ENCODE assay signal across 9 mouse cellular contexts in the genomic region with DNA sequence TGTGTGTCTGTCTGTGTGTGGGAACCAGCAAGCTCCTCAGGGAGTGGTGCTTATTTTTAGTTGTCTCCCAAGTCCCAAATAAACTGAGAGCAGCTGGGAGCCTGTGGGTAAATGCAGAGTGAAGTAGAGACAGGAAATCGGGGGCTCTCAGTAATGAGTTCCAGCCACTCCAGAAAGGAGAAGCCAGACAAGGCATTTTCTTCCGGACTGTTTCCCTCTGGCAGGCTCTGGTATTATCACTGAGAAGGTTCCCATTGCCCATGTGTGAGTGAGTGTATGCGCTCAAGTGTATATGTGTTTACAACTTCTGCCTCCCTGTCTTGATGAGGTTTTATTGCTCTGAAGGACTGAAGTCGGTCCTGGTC. TPM values are rescaled to one million over a fixed set of nuclear protein-coding genes. Genes with fewer than 3 reads are reported as not detected.
DNase-seq lines count a peak whose midpoint lies in the region; ATAC-seq and TF ChIP-seq lines count a peak whose summit lies in the region.
"Had no signal": no experiment of that assay in that cellular context is flagged by ENCODE, and none has a peak within 500 bp of the region (broad histone marks: within the 10 kb centered on the region; RNA-seq: fewer than 3 reads in every experiment).

No protein-coding gene starts in this region.

- H3K27ac ChIP-seq in layer of hippocampus, adult 2 months = peak overlapping the region; percentile 87
- H3K27ac ChIP-seq in forebrain, embryonic 15.5 days (replicated peaks) = peak overlapping the region; percentile 27
- H3K27ac ChIP-seq in hindbrain, embryonic 14.5 days = peak overlapping the region; percentile 55

- no peak for DNase-seq in layer of hippocampus, adult 2 months (ENCODE audit: low spot score in 2 of 2)
- no peak for DNase-seq in layer of hippocampus, adult 9-11 months
- no peak for DNase-seq in hindbrain, embryonic 14.5 days (ENCODE audit: low spot score)
- peak; percentile 38 for DNase-seq in telencephalon, adult 2 months (ENCODE audit: low read depth, low spot score)
- no peak for DNase-seq in urinary bladder, adult 18-20 months (ENCODE audit: low spot score in 2 of 2)
- DNase-seq in thymus, postnatal 36 days = no peak

- no peaks in the 10 kb centered on the region for H3K36me3 ChIP-seq in forebrain, embryonic 15.5 days
- no peaks in the 10 kb centered on the region for H3K36me3 ChIP-seq in hindbrain, embryonic 14.5 days (replicated peaks; ENCODE audit: control insufficient read depth, insufficient read depth)

- H3K9ac ChIP-seq in forebrain, embryonic 15.5 days (replicated peaks) = no peak overlapping the region
- no peak overlapping the region for H3K9ac ChIP-seq in hindbrain, embryonic 14.5 days

- TF ChIP-seq CTCF in layer of hippocampus, adult 2 months (conservative IDR thresholded peaks at IDR 0.05) = no peak

- no peaks in the 10 kb centered on the region for H3K9me3 ChIP-seq in forebrain, embryonic 15.5 days
- H3K9me3 ChIP-seq in hindbrain, embryonic 14.5 days (ENCODE audit: control insufficient read depth, low read length) = no peaks in the 10 kb centered on the region

- 27% methylated on average over 4 of the region's 4 CpGs for WGBS in forebrain, embryonic 15.5 days
- 39% methylated on average over 4 of the region's 4 CpGs for WGBS in hindbrain, embryonic 14.5 days

- H3K4me2 ChIP-seq in forebrain, embryonic 15.5 days (replicated peaks) = peak overlapping the region; percentile 31
- H3K4me2 ChIP-seq in hindbrain, embryonic 14.5 days (replicated peaks) = peak overlapping the region; percentile 41; the same call in 1 of the 2 replicates

- peaks cover 23% of the 10 kb centered on the region for H3K4me1 ChIP-seq in forebrain, embryonic 15.5 days
- peaks cover 24% of the 10 kb centered on the region for H3K4me1 ChIP-seq in hindbrain, embryonic 14.5 days (replicated peaks; ENCODE audit: control insufficient read depth, insufficient read depth, low read length)

- ATAC-seq in forebrain, embryonic 15.5 days (replicated peaks) = peak; percentile 21
- ATAC-seq in hindbrain, embryonic 14.5 days (ENCODE audit: low FRiP score) = peak; percentile 12; the same call in 1 of the 2 replicates
- 0 out of 2 replicates have a peak, but pooled peaks have one; percentile 11 for ATAC-seq in megakaryocyte progenitor cell, adult 5-6 weeks (replicated peaks; ENCODE audit: poor library complexity)

- H3K4me3 ChIP-seq in layer of hippocampus, adult 2 months = no peak overlapping the region; the same call in 1 of the 2 replicates
- H3K4me3 ChIP-seq in forebrain, embryonic 15.5 days = no peak overlapping the region
- 0 out of 2 replicates have a peak overlapping the region, but pooled peaks have one; percentile 22 for H3K4me3 ChIP-seq in hindbrain, embryonic 14.5 days (replicated peaks; ENCODE audit: low read length)

- no peaks in the 10 kb centered on the region for H3K27me3 ChIP-seq in forebrain, embryonic 15.5 days
- 0 out of 2 replicates have a peak, but pooled peaks cover 4% of the 10 kb centered on the region for H3K27me3 ChIP-seq in hindbrain, embryonic 14.5 days (ENCODE audit: control insufficient read depth, insufficient read depth, low read length)

RNA-seq across cellular contexts. Expression of gene 5330417H12Rik, which starts 40.2 kb away (rescaled TPM):
- not detected for total RNA-seq in layer of hippocampus, adult 2 months (2021)
- not detected in 2 replicates for polyA plus RNA-seq in forebrain, embryonic 15.5 days (2015; fragmentation: Nextera tagmentation; extraction: Ambion mirVana)
- not detected in 2 replicates for polyA plus RNA-seq in hindbrain, embryonic 14.5 days (2014; fragmentation: Nextera tagmentation; extraction: Ambion mirVana)
- not detected in 2 replicates for total RNA-seq in megakaryocyte progenitor cell, adult 5-6 weeks (2015)
- not detected in 2 replicates for total RNA-seq in megakaryocyte progenitor cell, adult 5-6 weeks (2017)
- total RNA-seq: heart, adult 18-20 months had no signal

Comparison
In these comparisons a context has a peak if more than half of its experiments do, and no peak if none do; other contexts are left out.
1. H3K27ac ChIP-seq: peak in every context shown above with its lines; median percentile 87 in layer of hippocampus, adult 2 months; 55 in hindbrain, embryonic 14.5 days; 27 in forebrain, embryonic 15.5 days.